Mouse (Mus musculus) liver, embryonic 15.5 days (tissue): ENCODE measurements around the gene Yaf2. TPM values are rescaled to one million over a fixed set of nuclear protein-coding genes. Genes with fewer than 3 reads are reported as not detected.

Source experiments
- ATAC-seq: fragments of 200-750 bp; cut with Nextera tagmentation; 2 replicates; pipeline ENCODE4 v1.8.0; 2017; ENCODE audit warnings: moderate number of reproducible peaks, mild to moderate bottlenecking, moderate library complexity; ENCODE audit not compliant: insufficient read depth
- H3K27ac ChIP-seq: fragments of 300-500 bp; sonication (generic); replicated peaks from 2 replicates; pipeline ENCODE4 v1.5.1; 2015; ENCODE audit warnings: mild to moderate bottlenecking, inconsistent platforms
- H3K27me3 ChIP-seq: fragments of 300-500 bp; sonication (generic); 2 replicates; pipeline ENCODE4 v1.6.1; 2015; ENCODE audit warnings: mild to moderate bottlenecking, inconsistent platforms
- H3K36me3 ChIP-seq: fragments of 300-500 bp; sonication (generic); replicated peaks from 2 replicates; pipeline ENCODE4 v1.6.1; 2015; ENCODE audit warnings: moderate library complexity, mild to moderate bottlenecking, inconsistent platforms
- H3K4me1 ChIP-seq: fragments of 300-500 bp; sonication (generic); replicated peaks from 2 replicates; pipeline ENCODE4 v1.6.1; 2015; ENCODE audit warnings: inconsistent platforms
- H3K4me2 ChIP-seq: fragments of 300-500 bp; sonication (generic); 2 replicates; pipeline ENCODE4 v1.6.1; 2015; ENCODE audit warnings: moderate library complexity, mild to moderate bottlenecking, inconsistent platforms
- H3K4me3 ChIP-seq: fragments of 300-500 bp; sonication (generic); replicated peaks from 2 replicates; pipeline ENCODE4 v1.5.1; 2015; ENCODE audit warnings: mild to moderate bottlenecking, inconsistent platforms
- H3K9ac ChIP-seq: fragments of 300-500 bp; sonication (generic); 2 replicates; pipeline ENCODE4 v1.6.1; 2015; ENCODE audit warnings: moderate library complexity, mild to moderate bottlenecking, inconsistent platforms
- H3K9me3 ChIP-seq: fragments of 300-500 bp; sonication (generic); replicated peaks from 2 replicates; pipeline ENCODE4 v1.6.1; 2016; ENCODE audit warnings: inconsistent platforms
- WGBS: fragments of 180-500 bp; shearing (Covaris S2); methylation state at CpG from one replicate; pipeline ENCODE4 v1.1.7; 2015; ENCODE audit warnings: mixed read lengths; ENCODE audit not compliant: insufficient replicate concordance; 5-methylcytosine and 5-hydroxymethylcytosine counted together
- polyA plus RNA-seq: library from polyadenylated mRNA; unstranded; fragments of >200 nt; fragmentation: Nextera tagmentation; extraction: Ambion mirVana; gene quantifications from 2 replicates; pipeline ENCODE4 v1.2.1, GENCODE M21; 2015

Yaf2 gene
- polyA plus RNA-seq, 1 experiment from 2014 or later = 25.9 TPM

DNA sequence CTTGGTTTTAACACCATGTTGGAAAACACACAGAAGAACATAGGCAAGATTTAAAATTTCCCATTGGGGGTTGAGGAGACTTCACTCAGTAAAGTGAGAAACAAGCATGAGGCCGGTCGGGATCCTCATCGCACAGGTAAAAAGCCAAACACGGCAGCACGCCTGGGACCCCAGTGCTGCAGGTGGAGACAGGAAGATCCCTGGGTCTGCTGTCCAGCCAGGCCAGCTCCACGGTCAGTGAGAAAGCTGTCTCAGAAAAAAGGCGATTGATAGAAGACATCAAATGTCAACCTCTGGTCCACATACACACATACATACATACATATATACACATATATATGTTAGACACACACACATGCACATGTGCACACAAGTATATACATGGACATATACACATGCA is 67.2 kb downstream of the Yaf2 start:
- H3K36me3 ChIP-seq = peaks cover 13% of the 10 kb centered on the region; the same call in 1 of the 2 replicates
- H3K27ac ChIP-seq = no peak overlapping the region
- no peak overlapping the region for H3K4me3 ChIP-seq
- WGBS = 87% methylated on average over 7 of the region's 7 CpGs
- H3K4me2 ChIP-seq = no peak overlapping the region
- no peak for ATAC-seq
- H3K4me1 ChIP-seq = peaks cover 51% of the 10 kb centered on the region
- H3K9ac ChIP-seq = no peak overlapping the region
- H3K9me3 ChIP-seq = no peaks in the 10 kb centered on the region
- H3K27me3 ChIP-seq = no peaks in the 10 kb centered on the region

DNA sequence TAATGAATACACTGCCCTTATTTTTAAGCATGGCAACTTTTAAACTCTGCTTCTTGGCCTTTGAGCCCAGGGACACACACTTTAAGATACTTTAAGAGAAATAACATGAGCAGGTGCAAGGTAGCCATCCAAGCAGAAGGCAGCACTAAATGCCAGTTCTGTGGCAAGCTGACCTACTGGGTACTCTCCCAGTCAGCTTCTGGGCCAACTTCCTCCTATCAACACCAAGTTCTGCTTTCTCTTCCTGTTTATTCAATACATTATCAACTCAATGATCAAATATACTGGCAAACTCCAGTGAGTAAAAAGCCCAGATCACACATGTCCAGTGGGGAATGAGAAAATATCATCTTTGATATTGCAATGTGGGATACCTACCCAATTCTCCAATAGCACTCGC is 68.7 kb downstream of the Yaf2 start:
- H3K27me3 ChIP-seq = no peaks in the 10 kb centered on the region
- H3K4me1 ChIP-seq = peaks cover 36% of the 10 kb centered on the region
- H3K36me3 ChIP-seq = peaks cover 13% of the 10 kb centered on the region; the same call in 1 of the 2 replicates
- no peak overlapping the region for H3K9ac ChIP-seq
- H3K4me2 ChIP-seq = no peak overlapping the region
- no peak for ATAC-seq
- no peak overlapping the region for H3K4me3 ChIP-seq
- H3K27ac ChIP-seq = no peak overlapping the region
- 76% methylated on average over 1 of the region's 1 CpGs for WGBS
- no peaks in the 10 kb centered on the region for H3K9me3 ChIP-seq

- Histone ChIP-seq H3K27ac (no peak overlapping the region), H3K4me2 (no peak overlapping the region), H3K9me3 (no peaks in the 10 kb centered on the region), H3K36me3 (peaks cover 12% of the 10 kb centered on the region; the same call in 1 of the 2 replicates), H3K27me3 (no peaks in the 10 kb centered on the region), H3K9ac (no peak overlapping the region), H3K4me1 (peaks cover 31% of the 10 kb centered on the region), H3K4me3 (no peak overlapping the region)
- no peak for ATAC-seq
- WGBS = 79% methylated on average over 8 of the region's 8 CpGs
Measured at GRCm38 (mm10) chr15:93267479-93267878, 69.3 kb downstream of the Yaf2 start.

DNA sequence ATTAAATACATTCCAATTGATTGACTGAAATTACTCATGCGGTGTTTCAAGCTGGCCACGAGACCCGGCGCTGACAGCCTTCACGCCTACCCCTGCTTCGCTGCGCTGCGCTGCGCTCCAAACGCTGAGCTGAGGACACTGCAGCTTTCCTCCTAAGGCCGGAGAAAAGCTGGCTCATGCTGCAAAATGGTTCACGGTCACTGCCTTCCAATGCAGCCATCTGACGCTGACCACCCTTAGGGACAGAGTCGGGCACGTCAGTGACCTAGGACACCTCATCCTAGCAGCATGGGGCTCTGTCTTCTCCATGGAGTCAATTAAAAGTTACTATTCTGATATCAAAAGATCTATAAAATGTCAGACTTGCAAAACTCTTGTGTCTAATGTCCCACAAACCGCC is 70.4 kb downstream of the Yaf2 start:
- no peak overlapping the region for H3K27ac ChIP-seq
- WGBS = 90% methylated on average over 16 of the region's 16 CpGs
- H3K4me1 ChIP-seq = peaks cover 27% of the 10 kb centered on the region
- H3K27me3 ChIP-seq = no peaks in the 10 kb centered on the region
- no peak overlapping the region for H3K9ac ChIP-seq
- H3K9me3 ChIP-seq = no peaks in the 10 kb centered on the region
- peaks cover 12% of the 10 kb centered on the region for H3K36me3 ChIP-seq
- H3K4me3 ChIP-seq = no peak overlapping the region
- no peak for ATAC-seq
- no peak overlapping the region for H3K4me2 ChIP-seq

- Histone ChIP-seq H3K27ac (no peak overlapping the region), H3K4me2 (no peak overlapping the region), H3K9ac (no peak overlapping the region), H3K36me3 (peaks cover 13% of the 10 kb centered on the region), H3K27me3 (no peaks in the 10 kb centered on the region), H3K4me1 (peaks cover 24% of the 10 kb centered on the region), H3K4me3 (no peak overlapping the region), H3K9me3 (no peaks in the 10 kb centered on the region)
- WGBS = 67% methylated on average over 2 of the region's 2 CpGs
- no peak for ATAC-seq
Measured at GRCm38 (mm10) chr15:93265728-93266127, 71.0 kb downstream of the Yaf2 start.

DNA sequence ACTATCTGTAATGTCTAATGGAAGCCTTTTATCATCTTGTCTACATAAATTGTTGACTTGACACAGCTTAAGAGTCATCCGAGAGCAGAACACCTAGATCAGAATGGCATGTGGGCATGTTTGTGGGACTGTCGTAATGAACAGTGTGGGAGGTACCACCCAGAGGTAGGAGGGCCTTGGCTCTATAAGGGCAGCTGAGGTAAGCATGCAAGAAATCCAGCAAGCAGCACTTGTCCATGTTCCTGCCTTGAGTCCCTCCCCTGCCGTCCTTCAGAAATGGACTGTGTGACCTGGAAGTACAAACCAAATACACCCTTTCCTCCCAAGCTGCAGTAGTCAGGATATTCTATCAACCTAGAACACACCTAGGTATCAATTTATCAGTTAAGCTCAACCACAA is 71.5 kb downstream of the Yaf2 start:
- peaks cover 19% of the 10 kb centered on the region for H3K4me1 ChIP-seq
- no peak overlapping the region for H3K27ac ChIP-seq
- no peak overlapping the region for H3K9ac ChIP-seq
- no peak overlapping the region for H3K4me3 ChIP-seq
- 66% methylated on average over 3 of the region's 3 CpGs for WGBS
- no peak overlapping the region for H3K4me2 ChIP-seq
- ATAC-seq = no peak
- no peaks in the 10 kb centered on the region for H3K9me3 ChIP-seq
- H3K36me3 ChIP-seq = peaks cover 13% of the 10 kb centered on the region
- H3K27me3 ChIP-seq = no peaks in the 10 kb centered on the region

DNA sequence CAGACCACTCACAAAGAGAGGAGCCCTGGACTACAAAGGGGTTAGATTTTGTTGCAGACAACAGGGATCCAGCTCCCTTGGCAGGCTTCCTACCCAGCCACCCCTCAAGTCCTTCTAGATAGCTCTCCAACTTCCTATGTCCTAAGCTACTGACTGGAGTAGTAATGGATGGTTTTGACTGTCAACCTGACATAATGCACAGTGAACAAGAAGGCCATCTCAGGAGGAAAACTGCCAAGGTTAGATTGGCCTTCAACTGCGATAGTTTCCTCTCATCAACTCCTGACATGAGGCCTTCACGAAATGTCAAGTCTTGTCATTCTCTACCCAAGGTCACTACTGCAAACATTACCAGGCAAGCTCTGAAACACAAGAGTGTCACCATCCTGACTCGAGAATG is 72.5 kb downstream of the Yaf2 start:
- Histone ChIP-seq H3K4me3 (no peak overlapping the region), H3K27ac (no peak overlapping the region), H3K9me3 (no peaks in the 10 kb centered on the region), H3K36me3 (peaks cover 6% of the 10 kb centered on the region; the same call in 1 of the 2 replicates), H3K4me2 (no peak overlapping the region), H3K4me1 (0 out of 2 replicates have a peak, but pooled peaks cover 15% of the 10 kb centered on the region), H3K9ac (no peak overlapping the region), H3K27me3 (no peaks in the 10 kb centered on the region)
- no peak for ATAC-seq
- WGBS = 72% methylated on average over 3 of the region's 3 CpGs

GRCm38 (mm10) chr15:93263566-93263965 is 73.2 kb downstream of the Yaf2 start:
- no peaks in the 10 kb centered on the region for H3K9me3 ChIP-seq
- ATAC-seq = no peak
- peaks cover 11% of the 10 kb centered on the region for H3K36me3 ChIP-seq
- 71% methylated on average over 7 of the region's 7 CpGs for WGBS
- H3K27me3 ChIP-seq = no peaks in the 10 kb centered on the region
- no peak overlapping the region for H3K4me3 ChIP-seq
- H3K4me2 ChIP-seq = no peak overlapping the region
- H3K9ac ChIP-seq = no peak overlapping the region
- H3K27ac ChIP-seq = no peak overlapping the region
- H3K4me1 ChIP-seq = 0 out of 2 replicates have a peak, but pooled peaks cover 15% of the 10 kb centered on the region

DNA sequence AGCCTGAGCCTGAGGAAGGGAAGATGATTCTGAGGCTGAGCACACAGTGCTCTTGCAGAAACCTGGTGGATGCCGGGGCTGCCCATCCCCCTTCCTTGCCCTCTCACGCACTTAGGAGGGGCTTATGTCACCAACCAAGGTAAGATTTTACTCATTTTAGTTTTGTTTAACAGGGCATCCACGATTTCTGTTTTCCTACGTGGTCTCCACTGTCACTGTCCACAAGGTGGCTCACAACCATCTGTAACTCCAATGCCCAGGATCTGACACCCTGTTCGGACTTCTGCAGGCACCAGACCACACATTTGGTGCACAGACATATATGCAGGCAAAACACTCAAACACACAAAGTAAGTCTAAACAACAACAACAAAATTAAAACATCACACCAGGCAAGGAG is 73.9 kb downstream of the Yaf2 start:
- H3K4me1 ChIP-seq = 0 out of 2 replicates have a peak, but pooled peaks cover 10% of the 10 kb centered on the region
- no peak overlapping the region for H3K27ac ChIP-seq
- H3K27me3 ChIP-seq = no peaks in the 10 kb centered on the region
- H3K4me2 ChIP-seq = no peak overlapping the region
- H3K9ac ChIP-seq = no peak overlapping the region
- H3K4me3 ChIP-seq = no peak overlapping the region
- peaks cover 19% of the 10 kb centered on the region for H3K36me3 ChIP-seq
- ATAC-seq = no peak
- 67% methylated on average over 5 of the region's 5 CpGs for WGBS
- H3K9me3 ChIP-seq = no peaks in the 10 kb centered on the region

DNA sequence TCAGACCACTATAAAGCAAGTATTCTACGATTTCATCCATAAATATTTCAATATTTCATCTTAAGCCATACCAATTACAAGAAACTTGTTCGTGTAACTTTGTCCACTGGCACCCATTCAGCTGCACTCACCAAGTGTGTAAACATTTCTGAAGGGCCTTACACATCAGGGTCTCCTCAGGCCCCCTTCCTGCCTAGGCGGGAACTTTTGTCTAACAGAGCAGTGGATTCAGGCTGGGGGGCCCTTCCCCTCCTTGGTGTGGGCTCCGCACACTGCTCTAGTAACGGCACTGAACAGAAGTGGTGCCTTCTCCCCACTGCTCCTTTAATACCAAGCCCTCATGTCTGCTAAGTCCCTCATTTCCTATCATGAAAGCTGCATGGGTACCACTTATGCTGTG is 74.5 kb downstream of the Yaf2 start:
- no peak overlapping the region for H3K9ac ChIP-seq

DNA sequence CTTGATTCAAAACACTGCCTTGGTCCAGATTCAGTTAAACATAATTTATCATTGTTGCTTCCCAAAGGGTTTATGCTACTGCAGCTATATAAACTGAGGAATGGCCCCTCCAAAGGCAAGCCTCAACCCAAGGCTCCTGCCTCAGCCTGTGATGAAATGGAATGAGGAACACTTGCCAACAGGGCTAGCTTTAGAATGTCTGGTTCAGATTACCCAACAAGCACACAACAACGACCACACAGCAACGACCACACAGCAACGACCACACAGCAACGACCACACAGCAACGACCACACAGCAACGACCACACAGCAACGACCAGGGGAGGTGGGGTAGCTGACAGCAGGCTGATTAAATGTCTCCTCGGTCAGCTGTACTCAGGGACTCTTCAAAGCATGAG is 76.8 kb downstream of the Yaf2 start:
- H3K4me1 ChIP-seq = no peaks in the 10 kb centered on the region

More for the DNA sequence above, 74.5 kb downstream of the Yaf2 start:
- 78% methylated on average over 5 of the region's 5 CpGs for WGBS
- ATAC-seq = no peak
- Histone ChIP-seq H3K27me3 (no peaks in the 10 kb centered on the region), H3K4me1 (0 out of 2 replicates have a peak, but pooled peaks cover 5% of the 10 kb centered on the region), H3K36me3 (peaks cover 24% of the 10 kb centered on the region), H3K4me2 (no peak overlapping the region), H3K9me3 (no peaks in the 10 kb centered on the region), H3K4me3 (no peak overlapping the region), H3K27ac (no peak overlapping the region)

GRCm38 (mm10) chr15:93255295-93255694 is 81.4 kb downstream of the Yaf2 start:
- H3K9me3 ChIP-seq = no peaks in the 10 kb centered on the region
- H3K4me3 ChIP-seq = no peak overlapping the region
- WGBS = 73% methylated on average over 10 of the region's 10 CpGs
- no peak overlapping the region for H3K27ac ChIP-seq
- no peak overlapping the region for H3K9ac ChIP-seq
- no peak overlapping the region for H3K4me2 ChIP-seq
- peaks cover 58% of the 10 kb centered on the region for H3K36me3 ChIP-seq
- no peak for ATAC-seq
- H3K27me3 ChIP-seq = no peaks in the 10 kb centered on the region
- H3K4me1 ChIP-seq = no peaks in the 10 kb centered on the region

More for the DNA sequence above, 76.8 kb downstream of the Yaf2 start:
- ATAC-seq = no peak
- H3K4me3 ChIP-seq = no peak overlapping the region
- H3K9ac ChIP-seq = no peak overlapping the region
- no peak overlapping the region for H3K27ac ChIP-seq
- no peak overlapping the region for H3K4me2 ChIP-seq
- WGBS = 57% methylated on average over 8 of the region's 8 CpGs
- H3K9me3 ChIP-seq = no peaks in the 10 kb centered on the region
- H3K27me3 ChIP-seq = no peaks in the 10 kb centered on the region
- peaks cover 43% of the 10 kb centered on the region for H3K36me3 ChIP-seq
